Mouse (Mus musculus) embryonic facial prominence, embryonic 11.5 days (tissue): ENCODE results near the gene A530016L24Rik. TPM values are rescaled to one million over a fixed set of nuclear protein-coding genes. Genes with fewer than 3 reads are reported as not detected.

Source experiments
- ATAC-seq: fragments of 200-750 bp; cut with Nextera tagmentation; replicated peaks from 2 replicates; pipeline ENCODE4 v1.8.0; 2017; ENCODE audit warnings: low read depth; ENCODE audit not compliant: insufficient number of reproducible peaks, low FRiP score, low TSS enrichment
- DNase-seq: peaks from one replicate; pipeline ENCODE4 v3.0.0-alpha.2; 2015; ENCODE audit warnings: low spot score
- H3K27ac ChIP-seq: fragments of 300-500 bp; sonication (generic); replicated peaks from 2 replicates; pipeline ENCODE4 v1.5.1; 2014; ENCODE audit warnings: mild to moderate bottlenecking, low read depth, low read length, control low read depth
- H3K27me3 ChIP-seq: fragments of 300-500 bp; sonication (generic); 2 replicates; pipeline ENCODE4 v1.6.1; 2014; ENCODE audit warnings: mild to moderate bottlenecking, low read length, moderate library complexity, mixed read lengths; ENCODE audit not compliant: control insufficient read depth, insufficient read depth
- H3K36me3 ChIP-seq: fragments of 300-500 bp; sonication (generic); replicated peaks from 2 replicates; pipeline ENCODE4 v1.6.1; 2014; ENCODE audit warnings: low read depth, mild to moderate bottlenecking, low read length, moderate library complexity, mixed read lengths; ENCODE audit not compliant: control insufficient read depth, insufficient read depth
- H3K4me1 ChIP-seq: fragments of 300-500 bp; sonication (generic); 2 replicates; pipeline ENCODE4 v1.6.1; 2014; ENCODE audit warnings: low read length, mixed read lengths; ENCODE audit not compliant: control insufficient read depth, insufficient read depth
- H3K4me2 ChIP-seq: fragments of 300-500 bp; sonication (generic); 2 replicates; pipeline ENCODE4 v1.6.1; 2014; ENCODE audit warnings: low read depth, mild to moderate bottlenecking, control low read depth, low read length, moderate library complexity
- H3K4me3 ChIP-seq: fragments of 300-500 bp; sonication (generic); 2 replicates; pipeline ENCODE4 v1.5.1; 2014; ENCODE audit warnings: low read depth, low read length, control low read depth
- H3K9ac ChIP-seq: fragments of 300-500 bp; sonication (generic); replicated peaks from 2 replicates; pipeline ENCODE4 v1.6.1; 2014; ENCODE audit warnings: mild to moderate bottlenecking, control low read depth, low read length
- H3K9me3 ChIP-seq: fragments of 300-500 bp; sonication (generic); replicated peaks from 2 replicates; pipeline ENCODE4 v1.6.1; 2016; ENCODE audit warnings: mild to moderate bottlenecking, low read length, inconsistent platforms, mixed read lengths; ENCODE audit not compliant: control insufficient read depth
- WGBS: fragments of 180-500 bp; shearing (Covaris S2); extraction: QIAGEN DNeasy Blood & Tissue Kit; methylation state at CpG from one replicate; pipeline ENCODE4 v1.1.7; 2014; 5-methylcytosine and 5-hydroxymethylcytosine counted together
- polyA plus RNA-seq: library from polyadenylated mRNA; unstranded; fragments of >200 nt; fragmentation: Nextera tagmentation; extraction: Ambion mirVana; gene quantifications from 2 replicates; pipeline ENCODE4 v1.2.1, GENCODE M21; 2014

A530016L24Rik gene
- polyA plus RNA-seq, 1 experiment from 2014 or later, result not detected

- H3K9me3 ChIP-seq, result no peaks in the 10 kb centered on the region
- H3K4me3 ChIP-seq, result no peak overlapping the region
- peak; percentile 58 for DNase-seq
- no peak overlapping the region for H3K9ac ChIP-seq
- 31% methylated on average over 4 of the region's 4 CpGs for WGBS
- H3K4me1 ChIP-seq, result no peaks in the 10 kb centered on the region
- H3K27me3 ChIP-seq, result no peaks in the 10 kb centered on the region
- 0 out of 2 replicates have a peak, but pooled peaks have one; percentile 32 for ATAC-seq
- H3K27ac ChIP-seq, result no peak overlapping the region
- no peaks in the 10 kb centered on the region for H3K36me3 ChIP-seq
- no peak overlapping the region for H3K4me2 ChIP-seq
Observed at GRCm38 (mm10) chr12:112518105-112518504, 28.9 kb downstream of the A530016L24Rik start.

- H3K4me2 ChIP-seq, result no peak overlapping the region
- no peaks in the 10 kb centered on the region for H3K27me3 ChIP-seq
- DNase-seq, result no peak
- H3K27ac ChIP-seq, result no peak overlapping the region
- H3K4me3 ChIP-seq, result no peak overlapping the region
- 63% methylated on average over 4 of the region's 4 CpGs for WGBS
- H3K9me3 ChIP-seq, result no peaks in the 10 kb centered on the region
- H3K36me3 ChIP-seq, result no peaks in the 10 kb centered on the region
- H3K9ac ChIP-seq, result no peak overlapping the region
- no peak for ATAC-seq
- no peaks in the 10 kb centered on the region for H3K4me1 ChIP-seq
Observed at GRCm38 (mm10) chr12:112533758-112534157, 44.5 kb downstream of the A530016L24Rik start.

- DNase-seq (no peak), ATAC-seq (no peak)
- Histone ChIP-seq H3K27me3 (no peaks in the 10 kb centered on the region), H3K36me3 (no peaks in the 10 kb centered on the region), H3K9me3 (no peaks in the 10 kb centered on the region), H3K4me3 (no peak overlapping the region), H3K4me2 (no peak overlapping the region), H3K4me1 (no peaks in the 10 kb centered on the region), H3K27ac (no peak overlapping the region), H3K9ac (no peak overlapping the region)
- WGBS, result 83% methylated on average over 6 of the region's 6 CpGs
Observed at GRCm38 (mm10) chr12:112537233-112537632, 48.0 kb downstream of the A530016L24Rik start.

GRCm38 (mm10) chr12:112538356-112538755 lies 49.1 kb downstream of the A530016L24Rik start:
- Histone ChIP-seq H3K36me3 (no peaks in the 10 kb centered on the region), H3K4me1 (no peaks in the 10 kb centered on the region), H3K27ac (no peak overlapping the region), H3K9ac (no peak overlapping the region), H3K27me3 (no peaks in the 10 kb centered on the region), H3K4me3 (no peak overlapping the region), H3K9me3 (no peaks in the 10 kb centered on the region), H3K4me2 (no peak overlapping the region)
- WGBS, result 88% methylated on average over 9 of the region's 9 CpGs
- ATAC-seq (no peak), DNase-seq (no peak)

- DNase-seq, result no peak
- no peak for ATAC-seq
- H3K4me3 ChIP-seq, result no peak overlapping the region
- H3K4me1 ChIP-seq, result no peaks in the 10 kb centered on the region
- no peaks in the 10 kb centered on the region for H3K36me3 ChIP-seq
- H3K27me3 ChIP-seq, result no peaks in the 10 kb centered on the region
- H3K27ac ChIP-seq, result no peak overlapping the region
- H3K9ac ChIP-seq, result no peak overlapping the region
- 92% methylated on average over 7 of the region's 7 CpGs for WGBS
- H3K4me2 ChIP-seq, result no peak overlapping the region
- H3K9me3 ChIP-seq, result no peaks in the 10 kb centered on the region
Observed at GRCm38 (mm10) chr12:112539466-112539965, 50.3 kb downstream of the A530016L24Rik start.

GRCm38 (mm10) chr12:112540321-112540720 lies 51.1 kb downstream of the A530016L24Rik start:
- Histone ChIP-seq H3K4me2 (no peak overlapping the region), H3K27ac (no peak overlapping the region), H3K4me1 (no peaks in the 10 kb centered on the region), H3K36me3 (no peaks in the 10 kb centered on the region), H3K27me3 (no peaks in the 10 kb centered on the region), H3K9me3 (no peaks in the 10 kb centered on the region), H3K4me3 (no peak overlapping the region), H3K9ac (no peak overlapping the region)
- no peak for ATAC-seq
- WGBS, result 86% methylated on average over 12 of the region's 12 CpGs
- no peak for DNase-seq

GRCm38 (mm10) chr12:112541483-112542091 lies 52.3 kb downstream of the A530016L24Rik start:
- Histone ChIP-seq H3K4me1 (no peaks in the 10 kb centered on the region), H3K9me3 (no peaks in the 10 kb centered on the region), H3K36me3 (no peaks in the 10 kb centered on the region), H3K4me2 (no peak overlapping the region; the same call in 1 of the 2 replicates), H3K9ac (no peak overlapping the region), H3K27ac (no peak overlapping the region), H3K4me3 (no peak overlapping the region), H3K27me3 (no peaks in the 10 kb centered on the region)
- DNase-seq, result no peak
- WGBS, result 52% methylated on average over 8 of the region's 8 CpGs
- peak; percentile 26; the same call in 1 of the 2 replicates for ATAC-seq

- H3K27me3 ChIP-seq, result no peaks in the 10 kb centered on the region
- ATAC-seq (peak; percentile 12; the same call in 1 of the 2 replicates), DNase-seq (no peak)
- H3K4me3 ChIP-seq, result no peak overlapping the region
- no peaks in the 10 kb centered on the region for H3K36me3 ChIP-seq
- no peak overlapping the region for H3K4me2 ChIP-seq
- no peak overlapping the region; the same call in 1 of the 2 replicates for H3K9ac ChIP-seq
- no peak overlapping the region for H3K27ac ChIP-seq
- H3K9me3 ChIP-seq, result no peaks in the 10 kb centered on the region
- H3K4me1 ChIP-seq, result no peaks in the 10 kb centered on the region
- WGBS, result 61% methylated on average over 13 of the region's 13 CpGs
Observed at GRCm38 (mm10) chr12:112542257-112542919, 53.1 kb downstream of the A530016L24Rik start.
